Mouse (Mus musculus) thymus, adult 2 months (tissue): ENCODE results near the gene Pcnp.

Experiments used
- CTCF ChIP-seq: fragments of 200-500 bp; IDR thresholded peaks from 2 replicates; pipeline ENCODE4 v1.5.1; 2012; ENCODE audit warnings: mild to moderate bottlenecking, control low read depth, low read length, moderate library complexity, borderline replicate concordance; ENCODE audit not compliant: control insufficient read depth, poor library complexity, insufficient read depth; ENCODE audit errors: extremely low read depth
- POLR2A ChIP-seq: fragments of 200-500 bp; IDR thresholded peaks from 2 replicates; pipeline ENCODE4 v1.6.1; 2012; ENCODE audit warnings: mild to moderate bottlenecking, low read length, control low read depth, moderate library complexity; ENCODE audit not compliant: control insufficient read depth, poor library complexity, insufficient read depth; ENCODE audit errors: extremely low read depth

DNA sequence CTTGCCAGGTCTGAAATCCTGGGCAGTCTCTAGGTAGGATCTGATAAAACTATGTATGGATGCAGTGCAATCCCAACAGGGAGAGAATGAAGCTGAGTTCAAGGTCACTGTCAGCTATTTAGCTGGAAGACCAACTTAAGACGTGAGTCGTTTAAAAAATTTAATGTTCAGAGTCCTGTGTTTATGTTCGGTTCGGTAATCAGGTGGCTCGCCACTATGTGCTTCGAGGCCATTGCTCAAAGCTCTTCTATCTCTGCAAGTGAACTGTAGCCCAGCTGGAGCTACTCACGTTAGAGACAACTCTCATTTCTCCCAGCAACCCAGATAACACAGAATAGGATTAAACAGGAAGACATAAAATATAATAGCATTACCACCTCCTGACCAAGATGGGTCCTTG is 15.5 kb downstream of the Pcnp start:
- no peak for TF ChIP-seq POLR2A
- no peak for TF ChIP-seq CTCF
